ENCODE assay signal across 8 mouse cellular contexts in the genomic region with DNA sequence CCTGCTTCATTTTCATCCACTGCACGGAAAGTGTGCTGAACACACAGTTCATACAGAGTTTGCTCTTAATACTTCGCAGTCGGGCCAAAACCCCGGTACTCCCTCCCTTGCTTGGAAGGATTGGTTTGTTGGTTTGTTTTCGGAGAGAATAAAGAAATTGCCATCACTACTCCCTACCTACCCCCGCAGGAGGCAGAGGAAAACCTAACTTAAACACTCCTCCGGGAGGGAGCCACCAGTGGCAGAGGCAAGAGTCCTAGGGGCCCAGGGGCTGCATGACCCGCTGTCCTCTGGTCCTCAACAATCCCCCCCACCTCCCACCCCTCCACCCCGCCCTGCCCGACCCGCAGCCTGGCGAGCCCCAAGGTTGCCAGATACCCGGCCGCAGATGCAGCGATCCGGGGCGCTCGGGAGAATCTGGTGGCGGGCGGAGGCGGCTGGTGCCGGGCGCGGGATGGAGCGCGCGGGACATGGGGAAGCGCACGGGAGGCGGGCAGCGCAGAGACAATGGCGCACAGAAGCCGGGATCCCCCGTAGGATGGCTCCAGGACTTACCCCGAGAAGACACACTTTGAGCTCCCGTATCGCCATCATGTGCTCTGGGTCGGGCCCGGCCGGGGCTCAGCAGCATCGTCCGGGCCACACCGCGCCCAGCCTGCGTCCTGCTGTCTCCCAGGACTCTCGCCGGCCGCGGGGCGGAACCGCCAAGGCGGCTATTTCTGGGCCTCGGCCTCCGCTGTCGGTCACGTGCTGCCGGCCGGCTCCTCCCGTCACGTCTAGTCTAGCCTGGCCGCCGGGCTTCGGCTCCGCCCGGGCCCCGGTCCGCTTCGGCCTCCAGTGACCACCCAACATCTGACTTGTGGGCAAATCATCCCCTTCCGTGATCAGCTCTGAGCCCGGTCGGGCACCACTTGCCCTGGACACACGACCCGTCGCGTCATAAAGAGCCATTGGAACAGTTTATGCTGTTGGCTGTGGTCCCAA. TPM values are rescaled to one million over a fixed set of nuclear protein-coding genes. Genes with fewer than 3 reads are reported as not detected.
DNase-seq lines count a peak whose midpoint lies in the region; ATAC-seq and TF ChIP-seq lines count a peak whose summit lies in the region.

A gene (minus strand): TSS at position 802 of the 984 bp plus-strand sequence.

- TF ChIP-seq POLR2A in ES-Bruce4 (IDR thresholded peaks at IDR 0.05; ENCODE audit: insufficient read depth, low read length): no peak

- no peaks in the 10 kb centered on the region; the same call in 1 of the 2 replicates for H3K27me3 ChIP-seq in ES-Bruce4 (ENCODE audit: control insufficient read depth, insufficient read depth, low read length, poor library complexity, severe bottlenecking)
- H3K27me3 ChIP-seq in forebrain, embryonic 15.5 days: no peaks in the 10 kb centered on the region
- no peaks in the 10 kb centered on the region for H3K27me3 ChIP-seq in heart, postnatal 0 days (ENCODE audit: control insufficient read depth, insufficient read depth, low read length)
- peaks cover 32% of the 10 kb centered on the region for H3K27me3 ChIP-seq in liver, embryonic 14.5 days (ENCODE audit: control insufficient read depth, insufficient read depth, low read length)
- no peaks in the 10 kb centered on the region for H3K27me3 ChIP-seq in stomach, embryonic 15.5 days (replicated peaks)

- H3K4me2 ChIP-seq in forebrain, embryonic 15.5 days (replicated peaks): peak within 1 kb of the TSS; percentile 91
- peak within 1 kb of the TSS; percentile 94 for H3K4me2 ChIP-seq in heart, postnatal 0 days (ENCODE audit: low read depth, low read length)
- H3K4me2 ChIP-seq in liver, embryonic 14.5 days (ENCODE audit: low read depth): peak within 1 kb of the TSS; percentile 68
- peak within 1 kb of the TSS; percentile 94 for H3K4me2 ChIP-seq in stomach, embryonic 15.5 days

- H3K36me3 ChIP-seq in ES-Bruce4 (ENCODE audit: control insufficient read depth, insufficient read depth, low read length, poor library complexity, severe bottlenecking): no peaks in the 10 kb centered on the region
- H3K36me3 ChIP-seq in forebrain, embryonic 15.5 days: no peaks in the 10 kb centered on the region
- no peaks in the 10 kb centered on the region for H3K36me3 ChIP-seq in heart, postnatal 0 days (replicated peaks; ENCODE audit: control insufficient read depth, insufficient read depth, low read length)
- H3K36me3 ChIP-seq in liver, embryonic 14.5 days (replicated peaks; ENCODE audit: control insufficient read depth, insufficient read depth, low read depth): no peaks in the 10 kb centered on the region
- no peaks in the 10 kb centered on the region for H3K36me3 ChIP-seq in stomach, embryonic 15.5 days

- H3K4me3 ChIP-seq in ES-Bruce4 (ENCODE audit: low read depth, low read length): peak within 1 kb of the TSS; percentile 79
- H3K4me3 ChIP-seq in forebrain, embryonic 15.5 days: peak within 1 kb of the TSS; percentile 84
- peak within 1 kb of the TSS; percentile 57 for H3K4me3 ChIP-seq in heart, postnatal 0 days (ENCODE audit: low read depth, low read length)
- peak within 1 kb of the TSS; percentile 54 to 57 for H3K4me3 ChIP-seq in liver, embryonic 14.5 days (ENCODE audit: insufficient read depth in 1 of 2, low read depth in 2 of 2, low read length in 2 of 2)
- H3K4me3 ChIP-seq in stomach, embryonic 15.5 days (replicated peaks): peak within 1 kb of the TSS; percentile 69

- whole genome bisulfite sequencing in forebrain, embryonic 15.5 days: under 1% methylated on average over 75 of the region's 75 CpGs
- under 1% methylated on average over 55 of the region's 75 CpGs for WGBS in heart, postnatal 0 days
- 1% methylated on average over 73 of the region's 75 CpGs for WGBS in liver, embryonic 14.5 days (ENCODE audit: insufficient replicate concordance)
- WGBS in stomach, embryonic 15.5 days: under 1% methylated on average over 67 of the region's 75 CpGs

- TF ChIP-seq EP300 in ES-Bruce4 (IDR thresholded peaks at IDR 0.05; ENCODE audit: insufficient read depth, low read depth, low read length): 0 out of 2 replicates have a peak, but pooled peaks have one; percentile 20
- TF ChIP-seq EP300 in heart, postnatal 0 days (IDR thresholded peaks at IDR 0.05; ENCODE audit: low read depth): no peak
- no peak for TF ChIP-seq EP300 in liver, embryonic 14.5 days (IDR thresholded peaks at IDR 0.05; ENCODE audit: low read depth)

- H3K27ac ChIP-seq in ES-Bruce4 (ENCODE audit: insufficient read depth, low read length): no peak within 1 kb of the TSS
- peak within 1 kb of the TSS; percentile 59 for H3K27ac ChIP-seq in forebrain, embryonic 15.5 days (replicated peaks)
- peak within 1 kb of the TSS; percentile 58 for H3K27ac ChIP-seq in heart, postnatal 0 days (ENCODE audit: low read depth)
- H3K27ac ChIP-seq in liver, embryonic 14.5 days: no peak within 1 kb of the TSS
- H3K27ac ChIP-seq in stomach, embryonic 15.5 days: peak within 1 kb of the TSS; percentile 67

- no peaks in the 10 kb centered on the region for H3K4me1 ChIP-seq in ES-Bruce4 (ENCODE audit: control insufficient read depth, insufficient read depth, low read length)
- peaks cover 41% of the 10 kb centered on the region for H3K4me1 ChIP-seq in forebrain, embryonic 15.5 days
- peaks cover 29% of the 10 kb centered on the region for H3K4me1 ChIP-seq in heart, postnatal 0 days (ENCODE audit: control insufficient read depth, insufficient read depth)
- peaks cover 0 to 17% of the 10 kb centered on the region in 2 experiments; a peak in 3 of 4 replicates for H3K4me1 ChIP-seq in liver, embryonic 14.5 days (replicated peaks; ENCODE audit: control insufficient read depth in 2 of 2, insufficient read depth in 2 of 2, low read length in 1 of 2)
- H3K4me1 ChIP-seq in stomach, embryonic 15.5 days: peaks cover 23% of the 10 kb centered on the region

- H3K9me3 ChIP-seq in ES-Bruce4 (replicated peaks; ENCODE audit: control insufficient read depth, insufficient read depth, low read length, poor library complexity, severe bottlenecking): 0 out of 2 replicates have a peak, but pooled peaks cover 2% of the 10 kb centered on the region
- H3K9me3 ChIP-seq in forebrain, embryonic 15.5 days: no peaks in the 10 kb centered on the region
- no peaks in the 10 kb centered on the region for H3K9me3 ChIP-seq in heart, postnatal 0 days (replicated peaks; ENCODE audit: control insufficient read depth, low read length)
- H3K9me3 ChIP-seq in liver, embryonic 14.5 days (ENCODE audit: control insufficient read depth, low read length): no peaks in the 10 kb centered on the region
- H3K9me3 ChIP-seq in stomach, embryonic 15.5 days: no peaks in the 10 kb centered on the region

- no peak for TF ChIP-seq CTCF in ES-Bruce4 (IDR thresholded peaks at IDR 0.05; ENCODE audit: low read depth, low read length)
- TF ChIP-seq CTCF in heart, postnatal 0 days (IDR thresholded peaks at IDR 0.05; ENCODE audit: low read depth): no peak
- no peak for TF ChIP-seq CTCF in liver, embryonic 14.5 days (IDR thresholded peaks at IDR 0.05; ENCODE audit: low read depth)

- ATAC-seq in forebrain, embryonic 15.5 days (replicated peaks): peak; percentile 78
- ATAC-seq in heart, postnatal 0 days (ENCODE audit: insufficient read depth, low read depth): peak; percentile 91
- peak; percentile 50 for ATAC-seq in liver, embryonic 14.5 days (ENCODE audit: insufficient read depth)
- peak; percentile 79; the same call in 1 of the 2 replicates for ATAC-seq in stomach, embryonic 15.5 days (ENCODE audit: insufficient read depth, low FRiP score, low read depth)

- DNase-seq in cerebellum, adult 11-12 months: peak; percentile 78
- peak; percentile 80 for DNase-seq in heart, postnatal 0 days (ENCODE audit: low spot score)
- DNase-seq in kidney, postnatal 25 days: peak; percentile 86 to 93
- DNase-seq in liver, embryonic 14.5 days (ENCODE audit: low read depth in 3 of 3, low spot score in 3 of 3): no peak
- DNase-seq in neural tube, embryonic 10.5 days (ENCODE audit: extremely low spot score, low spot score): peak; percentile 83

- H3K9ac ChIP-seq in ES-Bruce4 (ENCODE audit: low read depth, poor library complexity, severe bottlenecking): peak within 1 kb of the TSS; percentile 90
- H3K9ac ChIP-seq in forebrain, embryonic 15.5 days (replicated peaks): peak within 1 kb of the TSS; percentile 87
- peak within 1 kb of the TSS; percentile 57 for H3K9ac ChIP-seq in heart, postnatal 0 days (replicated peaks; ENCODE audit: low read depth, low read length)
- peak within 1 kb of the TSS; percentile 23 for H3K9ac ChIP-seq in liver, embryonic 14.5 days (replicated peaks)
- H3K9ac ChIP-seq in stomach, embryonic 15.5 days: peak within 1 kb of the TSS; percentile 65

RNA-seq across cellular contexts. Expression of the gene that starts here (rescaled TPM):
- polyA plus RNA-seq in ES-Bruce4 (2011; ENCODE audit: insufficient read depth, insufficient read length, low read depth, missing spikeins): 18.7 and 19.4 TPM in 2 replicates
- polyA plus RNA-seq in forebrain, embryonic 15.5 days (2015; fragmentation: Nextera tagmentation; extraction: Ambion mirVana): 71.8 and 75.5 TPM in 2 replicates
- 38.1 and 44.1 TPM in 2 replicates for total RNA-seq in heart, postnatal 0 days (2014; rRNA removed; ENCODE audit: low replicate concordance)
- 20.7 and 22.5 TPM in 2 replicates for polyA plus RNA-seq in heart, postnatal 0 days (2015; fragmentation: Nextera tagmentation; extraction: Ambion mirVana)
- polyA plus RNA-seq in liver, embryonic 14.5 days (2012; rRNA removed): 2.0 and 2.7 TPM in 2 replicates
- polyA plus RNA-seq in liver, embryonic 14.5 days (2014; fragmentation: Nextera tagmentation; extraction: Ambion mirVana): 5.0 and 5.3 TPM in 2 replicates
- polyA plus RNA-seq in stomach, embryonic 15.5 days (2015; fragmentation: Nextera tagmentation; extraction: Ambion mirVana): 32.0 and 32.4 TPM in 2 replicates

Comparison
In these comparisons a context has a peak if more than half of its experiments do, and no peak if none do; other contexts are left out.
1. H3K27ac ChIP-seq: peak in forebrain, embryonic 15.5 days (single experiment), heart, postnatal 0 days (single experiment) and stomach, embryonic 15.5 days (single experiment); none in ES-Bruce4 (single experiment) and liver, embryonic 14.5 days (single experiment).
2. H3K9ac ChIP-seq: peak in every context shown above with its lines; median percentile 90 in ES-Bruce4; 87 in forebrain, embryonic 15.5 days; 65 in stomach, embryonic 15.5 days; 57 in heart, postnatal 0 days; 23 in liver, embryonic 14.5 days.
3. DNase-seq: peak in cerebellum, adult 11-12 months (single experiment), heart, postnatal 0 days (single experiment), kidney, postnatal 25 days (2 of 2) and neural tube, embryonic 10.5 days (single experiment); none in liver, embryonic 14.5 days (0 of 3).
4. Peak in every context shown above with its lines, with median percentiles within 50 percentile points of each other: H3K4me3 ChIP-seq, ATAC-seq and H3K4me2 ChIP-seq.